Mouse (Mus musculus) lung, adult 2 months (tissue): Measurements from ENCODE around the gene Slc7a15. TPM values are rescaled to one million over a fixed set of nuclear protein-coding genes. Genes with fewer than 3 reads are reported as not detected.

Experiments
- DNase-seq: peaks from one replicate; pipeline ENCODE4 v3.0.0; 2022
- H3K4me1 ChIP-seq: fragments of 200-500 bp; 2 replicates; pipeline ENCODE4 v1.6.1; 2011; ENCODE audit warnings: low read length; ENCODE audit not compliant: control insufficient read depth, insufficient read depth
- H3K4me3 ChIP-seq: fragments of 200-500 bp; replicated peaks from 2 replicates; pipeline ENCODE3; 2011; ENCODE audit warnings: low read depth, mild to moderate bottlenecking, control low read depth, low read length; ENCODE audit errors: extremely low read depth
- CTCF ChIP-seq: fragments of 200-500 bp; IDR thresholded peaks from 2 replicates; pipeline ENCODE4 v1.5.1; 2011; ENCODE audit warnings: mild to moderate bottlenecking, low read length, control low read depth; ENCODE audit not compliant: insufficient read depth
- POLR2A ChIP-seq: fragments of 200-500 bp; IDR thresholded peaks from 2 replicates; pipeline ENCODE4 v1.6.1; 2011; ENCODE audit warnings: low read depth, mild to moderate bottlenecking, control low read depth, low read length, borderline replicate concordance; ENCODE audit errors: extremely low read depth
- WGBS: fragments of 180-500 bp; shearing (Covaris S2); methylation state at CpG from one replicate; pipeline ENCODE4 v1.1.7; 2018; 5-methylcytosine and 5-hydroxymethylcytosine counted together
- polyA plus RNA-seq: library from polyadenylated mRNA; depleted of rRNA; stranded (reverse); fragments of >200 nt; gene quantifications from 2 replicates; pipeline ENCODE4 v1.2.3, GENCODE M21; 2012; rRNA removed

Gene Slc7a15
- polyA plus RNA-seq, 1 experiment, result not detected

- no peak for TF ChIP-seq POLR2A
- TF ChIP-seq CTCF, result no peak
- H3K4me3 ChIP-seq, result no peak overlapping the region
- DNase-seq, result no peak
- H3K4me1 ChIP-seq, result peaks cover 5% of the 10 kb centered on the region
- 82% methylated on average over 4 of the region's 4 CpGs for WGBS
These were observed 110.2 kb downstream of the Slc7a15 start for GRCm38 (mm10) chr12:8488652-8488980.

- Histone ChIP-seq H3K4me1 (peaks cover 5% of the 10 kb centered on the region), H3K4me3 (no peak overlapping the region)
- WGBS, result 73% methylated on average over 5 of the region's 5 CpGs
- TF ChIP-seq POLR2A (no peak), CTCF (no peak)
- DNase-seq, result peak; percentile 52
These were observed 110.8 kb downstream of the Slc7a15 start for GRCm38 (mm10) chr12:8487959-8488651.

- no peak for DNase-seq
- TF ChIP-seq CTCF (no peak), POLR2A (no peak)
- no peak overlapping the region for H3K4me3 ChIP-seq
- H3K4me1 ChIP-seq, result peaks cover 5% of the 10 kb centered on the region
- 55% methylated on average over 1 of the region's 1 CpGs for WGBS
These were observed 111.6 kb downstream of the Slc7a15 start for GRCm38 (mm10) chr12:8487281-8487680.

GRCm38 (mm10) chr12:8485247-8485646 lies 113.6 kb downstream of the Slc7a15 start:
- no peak for DNase-seq
- 87% methylated on average over 7 of the region's 7 CpGs for WGBS

GRCm38 (mm10) chr12:8482169-8482568 lies 116.7 kb downstream of the Slc7a15 start:
- Histone ChIP-seq H3K4me3 (no peak overlapping the region), H3K4me1 (no peaks in the 10 kb centered on the region; the same call in 1 of the 2 replicates)
- TF ChIP-seq POLR2A (no peak), CTCF (no peak)
- no peak for DNase-seq
- WGBS, result 86% methylated on average over 2 of the region's 2 CpGs

More at GRCm38 (mm10) chr12:8485247-8485646, 113.6 kb downstream of the Slc7a15 start:
- no peak for TF ChIP-seq CTCF
- TF ChIP-seq POLR2A, result no peak
- Histone ChIP-seq H3K4me3 (no peak overlapping the region), H3K4me1 (peaks cover 5% of the 10 kb centered on the region)

Other genes starting within 250 kb of the Slc7a15 start
- 324 and 526 TPM in 2 replicates for gene Rhob, start 99.1 kb downstream of the Slc7a15 start, polyA plus RNA-seq
- 48.9 and 59.1 TPM in 2 replicates for gene Pum2, start 75.1 kb upstream of the Slc7a15 start, polyA plus RNA-seq
- 200 and 209 TPM in 2 replicates for gene Sdc1, start 172.3 kb upstream of the Slc7a15 start, polyA plus RNA-seq